Mouse (Mus musculus): ENCODE measurements around the gene Pglyrp1. TPM values are rescaled to one million over a fixed set of nuclear protein-coding genes. Genes with fewer than 3 reads are reported as not detected.

Pglyrp1 gene
- polyA plus RNA-seq, 1 experiment from 2014 or later: 110 TPM

GRCm38 (mm10) chr7:18902486-18902885, 31.4 kb downstream of the Pglyrp1 start:
- TF ChIP-seq CTCF (IDR thresholded peaks at IDR 0.05; ENCODE audit: low read depth): peak; percentile 50
- TF ChIP-seq EP300 (optimal IDR thresholded peaks at IDR 0.05): no peak
- no peak overlapping the region for H3K4me2 ChIP-seq (replicated peaks; ENCODE audit: low read depth)
- no peak overlapping the region for H3K27ac ChIP-seq (replicated peaks)
- no peak for DNase-seq (ENCODE audit: low spot score)
- 0 out of 2 replicates have a peak, but pooled peaks cover 3% of the 10 kb centered on the region for H3K36me3 ChIP-seq (ENCODE audit: control insufficient read depth, insufficient read depth, low read length)
- no peaks in the 10 kb centered on the region for H3K27me3 ChIP-seq (ENCODE audit: control insufficient read depth, insufficient read depth, low read length)
- no peak overlapping the region for H3K4me3 ChIP-seq (ENCODE audit: low read depth, low read length)
- H3K9ac ChIP-seq (ENCODE audit: low read length): no peak overlapping the region
- H3K9me3 ChIP-seq (ENCODE audit: control insufficient read depth, low read length): no peaks in the 10 kb centered on the region
- ATAC-seq (ENCODE audit: low FRiP score, low TSS enrichment): no peak
- H3K4me1 ChIP-seq (replicated peaks; ENCODE audit: control insufficient read depth, insufficient read depth): no peaks in the 10 kb centered on the region
- WGBS: 62% methylated on average over 3 of the region's 3 CpGs

GRCm38 (mm10) chr7:18904971-18905370, 33.8 kb downstream of the Pglyrp1 start:
- DNase-seq (ENCODE audit: low spot score): no peak
- no peaks in the 10 kb centered on the region for H3K27me3 ChIP-seq (ENCODE audit: control insufficient read depth, insufficient read depth, low read length)
- no peak for TF ChIP-seq EP300 (optimal IDR thresholded peaks at IDR 0.05)
- TF ChIP-seq CTCF (IDR thresholded peaks at IDR 0.05; ENCODE audit: low read depth): no peak
- H3K27ac ChIP-seq (replicated peaks): no peak overlapping the region
- no peaks in the 10 kb centered on the region for H3K36me3 ChIP-seq (ENCODE audit: control insufficient read depth, insufficient read depth, low read length)
- no peak overlapping the region for H3K9ac ChIP-seq (ENCODE audit: low read length)
- no peak for ATAC-seq (ENCODE audit: low FRiP score, low TSS enrichment)
- no peak overlapping the region for H3K4me3 ChIP-seq (ENCODE audit: low read depth, low read length)
- H3K9me3 ChIP-seq (ENCODE audit: control insufficient read depth, low read length): no peaks in the 10 kb centered on the region
- no peak overlapping the region for H3K4me2 ChIP-seq (replicated peaks; ENCODE audit: low read depth)
- WGBS: 69% methylated on average over 3 of the region's 3 CpGs
- peaks cover 2% of the 10 kb centered on the region; the same call in 1 of the 2 replicates for H3K4me1 ChIP-seq (replicated peaks; ENCODE audit: control insufficient read depth, insufficient read depth)

DNA sequence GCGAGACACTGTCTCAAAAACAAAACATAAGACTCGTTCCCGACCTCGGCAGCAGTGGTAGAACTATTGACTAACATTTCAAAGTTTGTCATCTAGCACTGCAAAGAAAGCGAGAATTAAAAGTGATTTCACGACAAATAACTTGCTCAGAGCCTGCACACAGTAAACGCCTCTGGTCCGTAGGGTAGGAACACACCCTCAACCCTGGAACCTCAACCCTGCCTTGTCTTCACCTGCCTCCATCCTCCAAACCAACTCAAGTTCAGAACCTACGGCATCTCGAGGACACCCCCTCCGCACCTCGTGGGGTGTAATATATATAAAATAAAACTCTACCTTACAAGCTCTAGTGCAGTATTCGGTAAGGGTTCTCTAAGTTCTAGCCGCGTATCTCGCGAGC, 38.7 kb downstream of the Pglyrp1 start:
- Histone ChIP-seq H3K36me3 (ENCODE audit: control insufficient read depth, insufficient read depth, low read length) (no peaks in the 10 kb centered on the region), H3K4me1 (replicated peaks; ENCODE audit: control insufficient read depth, insufficient read depth) (peaks cover 7% of the 10 kb centered on the region), H3K9ac (ENCODE audit: low read length) (peak overlapping the region; percentile 59), H3K9me3 (ENCODE audit: control insufficient read depth, low read length) (no peaks in the 10 kb centered on the region), H3K27me3 (ENCODE audit: control insufficient read depth, insufficient read depth, low read length) (no peaks in the 10 kb centered on the region), H3K27ac (replicated peaks) (no peak overlapping the region), H3K4me3 (ENCODE audit: low read depth, low read length) (peak overlapping the region; percentile 75), H3K4me2 (replicated peaks; ENCODE audit: low read depth) (peak overlapping the region; percentile 77)
- no peak for TF ChIP-seq CTCF (IDR thresholded peaks at IDR 0.05; ENCODE audit: low read depth)
- ATAC-seq (ENCODE audit: low FRiP score, low TSS enrichment) (no peak), DNase-seq (ENCODE audit: low spot score) (no peak)
- 2% methylated on average over 17 of the region's 17 CpGs for WGBS

DNA sequence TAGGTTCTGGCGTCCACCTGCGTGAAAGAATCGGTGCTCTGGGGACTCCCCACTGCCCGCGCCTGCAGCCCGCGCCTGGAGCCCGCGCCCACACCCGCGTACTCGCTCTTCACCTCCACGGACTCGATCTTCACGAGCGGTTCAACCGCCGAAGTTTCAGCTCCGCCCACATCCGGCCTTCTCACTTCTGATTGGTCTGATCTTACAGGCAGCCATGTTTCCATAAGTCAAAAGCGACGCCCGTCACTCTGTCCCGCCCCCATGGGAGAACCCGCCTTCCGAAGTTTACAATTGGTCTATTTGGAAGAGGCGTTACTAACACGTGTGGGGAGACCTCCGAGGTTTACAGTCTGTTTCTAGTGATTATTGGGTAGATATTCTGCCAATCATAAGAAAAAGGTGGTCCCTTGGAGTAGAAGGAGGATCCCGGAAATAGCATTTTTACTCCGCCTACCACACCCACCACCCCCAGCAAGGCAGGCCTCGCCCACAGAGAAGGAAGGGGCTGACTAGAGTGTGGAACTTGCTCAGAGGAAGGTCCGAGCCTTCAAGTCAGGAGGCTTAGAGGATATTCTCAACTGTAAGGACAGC, 39.2 kb downstream of the Pglyrp1 start, which contains the start of gene Ccdc61:
Ccdc61 (minus strand) TSS at position 175 of the 591 bp plus-strand sequence.
- ATAC-seq (ENCODE audit: low FRiP score, low TSS enrichment): peak; percentile 100
- WGBS: under 1% methylated on average over 33 of the region's 33 CpGs

GRCm38 (mm10) chr7:18916254-18916653, 45.1 kb downstream of the Pglyrp1 start:
- WGBS: 71% methylated on average over 4 of the region's 4 CpGs
- H3K36me3 ChIP-seq (ENCODE audit: control insufficient read depth, insufficient read depth, low read length): no peaks in the 10 kb centered on the region

More for the DNA sequence above, 39.2 kb downstream of the Pglyrp1 start, which contains the start of gene Ccdc61:
- H3K9ac ChIP-seq (ENCODE audit: low read length): peak within 1 kb of the TSS; percentile 59
- H3K9me3 ChIP-seq (ENCODE audit: control insufficient read depth, low read length): no peaks in the 10 kb centered on the region
- no peak within 1 kb of the TSS for H3K27ac ChIP-seq (replicated peaks)
- peak; percentile 96 for DNase-seq (ENCODE audit: low spot score)
- no peaks in the 10 kb centered on the region for H3K36me3 ChIP-seq (ENCODE audit: control insufficient read depth, insufficient read depth, low read length)
- peaks cover 7% of the 10 kb centered on the region for H3K4me1 ChIP-seq (replicated peaks; ENCODE audit: control insufficient read depth, insufficient read depth)
- H3K4me2 ChIP-seq (replicated peaks; ENCODE audit: low read depth): peak within 1 kb of the TSS; percentile 77
- TF ChIP-seq CTCF (IDR thresholded peaks at IDR 0.05; ENCODE audit: low read depth) (no peak), EP300 (optimal IDR thresholded peaks at IDR 0.05) (no peak)
- peak within 1 kb of the TSS; percentile 75 for H3K4me3 ChIP-seq (ENCODE audit: low read depth, low read length)
- no peaks in the 10 kb centered on the region for H3K27me3 ChIP-seq (ENCODE audit: control insufficient read depth, insufficient read depth, low read length)

GRCm38 (mm10) chr7:18917931-18918330, 46.8 kb downstream of the Pglyrp1 start:
- ATAC-seq (ENCODE audit: low FRiP score, low TSS enrichment) (no peak), DNase-seq (ENCODE audit: low spot score) (no peak)
- WGBS: 58% methylated on average over 3 of the region's 3 CpGs
- H3K4me2 ChIP-seq (replicated peaks; ENCODE audit: low read depth): no peak overlapping the region
- H3K4me3 ChIP-seq (ENCODE audit: low read depth, low read length): no peak overlapping the region
- H3K36me3 ChIP-seq (ENCODE audit: control insufficient read depth, insufficient read depth, low read length): no peaks in the 10 kb centered on the region
- no peak overlapping the region for H3K27ac ChIP-seq (replicated peaks)
- H3K27me3 ChIP-seq (ENCODE audit: control insufficient read depth, insufficient read depth, low read length): no peaks in the 10 kb centered on the region
- no peaks in the 10 kb centered on the region for H3K9me3 ChIP-seq (ENCODE audit: control insufficient read depth, low read length)
- TF ChIP-seq CTCF (IDR thresholded peaks at IDR 0.05; ENCODE audit: low read depth) (no peak), EP300 (optimal IDR thresholded peaks at IDR 0.05) (no peak)
- H3K9ac ChIP-seq (ENCODE audit: low read length): no peak overlapping the region
- no peaks in the 10 kb centered on the region for H3K4me1 ChIP-seq (replicated peaks; ENCODE audit: control insufficient read depth, insufficient read depth)

More at GRCm38 (mm10) chr7:18916254-18916653, 45.1 kb downstream of the Pglyrp1 start:
- H3K9me3 ChIP-seq (ENCODE audit: control insufficient read depth, low read length): no peaks in the 10 kb centered on the region
- no peak overlapping the region for H3K9ac ChIP-seq (ENCODE audit: low read length)
- no peaks in the 10 kb centered on the region for H3K27me3 ChIP-seq (ENCODE audit: control insufficient read depth, insufficient read depth, low read length)
- no peak for ATAC-seq (ENCODE audit: low FRiP score, low TSS enrichment)
- no peak overlapping the region for H3K27ac ChIP-seq (replicated peaks)
- H3K4me3 ChIP-seq (ENCODE audit: low read depth, low read length): no peak overlapping the region
- TF ChIP-seq CTCF (IDR thresholded peaks at IDR 0.05; ENCODE audit: low read depth) (0 out of 2 replicates have a peak, but pooled peaks have one; percentile 16), EP300 (optimal IDR thresholded peaks at IDR 0.05) (no peak)
- H3K4me1 ChIP-seq (replicated peaks; ENCODE audit: control insufficient read depth, insufficient read depth): no peaks in the 10 kb centered on the region
- no peak overlapping the region for H3K4me2 ChIP-seq (replicated peaks; ENCODE audit: low read depth)
- no peak for DNase-seq (ENCODE audit: low spot score)
